ENCODE assay signal across 9 mouse cellular contexts in genomic region chr10:95265576-95265975, GRCm38 (mm10). TPM values are rescaled to one million over a fixed set of nuclear protein-coding genes. Genes with fewer than 3 reads are reported as not detected.
DNase-seq lines count a peak whose midpoint lies in the region; ATAC-seq and TF ChIP-seq lines count a peak whose summit lies in the region.
"Had no signal": no experiment of that assay in that cellular context is flagged by ENCODE, and none has a peak within 500 bp of the region (broad histone marks: within the 10 kb centered on the region; RNA-seq: fewer than 3 reads in every experiment).

No protein-coding gene starts in this region.

- peaks cover 54% of the 10 kb centered on the region for H3K4me1 ChIP-seq in forebrain, embryonic 10.5 days
- H3K4me1 ChIP-seq in forebrain, embryonic 15.5 days, result peaks cover 18% of the 10 kb centered on the region
- peaks cover 4% of the 10 kb centered on the region; the same call in 1 of the 2 replicates for H3K4me1 ChIP-seq in lung, embryonic 14.5 days (ENCODE audit: insufficient read depth)
- H3K4me1 ChIP-seq in forebrain, embryonic 14.5 days (ENCODE audit: control insufficient read depth, insufficient read depth, low read length), result 0 out of 2 replicates have a peak, but pooled peaks cover 3% of the 10 kb centered on the region
- peaks cover 20% of the 10 kb centered on the region for H3K4me1 ChIP-seq in neural tube, embryonic 12.5 days

- H3K4me2 ChIP-seq in forebrain, embryonic 15.5 days (replicated peaks), result no peak overlapping the region
- peak overlapping the region; percentile 71 for H3K4me2 ChIP-seq in lung, embryonic 14.5 days
- H3K4me2 ChIP-seq in forebrain, embryonic 14.5 days (ENCODE audit: low read length), result no peak overlapping the region; the same call in 1 of the 2 replicates
- peak overlapping the region; percentile 71 for H3K4me2 ChIP-seq in neural tube, embryonic 12.5 days (replicated peaks)

- no peak overlapping the region for H3K27ac ChIP-seq in forebrain, embryonic 10.5 days
- H3K27ac ChIP-seq in forebrain, embryonic 15.5 days (replicated peaks), result no peak overlapping the region
- H3K27ac ChIP-seq in lung, embryonic 14.5 days (ENCODE audit: low read depth), result peak overlapping the region; percentile 4; the same call in 1 of the 2 replicates
- H3K27ac ChIP-seq in forebrain, embryonic 14.5 days (ENCODE audit: low read depth, low read length), result no peak overlapping the region
- no peak overlapping the region for H3K27ac ChIP-seq in neural tube, embryonic 12.5 days

- no peak for TF ChIP-seq CTCF in lung, embryonic 14.5 days (IDR thresholded peaks at IDR 0.05; ENCODE audit: low read depth)

- 37% methylated on average over 4 of the region's 4 CpGs for WGBS in forebrain, embryonic 10.5 days
- 67% methylated on average over 4 of the region's 4 CpGs for WGBS in forebrain, embryonic 15.5 days
- 77% methylated on average over 4 of the region's 4 CpGs for WGBS in lung, embryonic 14.5 days
- 67% methylated on average over 4 of the region's 4 CpGs for WGBS in forebrain, embryonic 14.5 days
- 53% methylated on average over 4 of the region's 4 CpGs for WGBS in neural tube, embryonic 12.5 days

- no peak overlapping the region for H3K9ac ChIP-seq in forebrain, embryonic 15.5 days (replicated peaks)
- no peak overlapping the region for H3K9ac ChIP-seq in lung, embryonic 14.5 days
- H3K9ac ChIP-seq in forebrain, embryonic 14.5 days (ENCODE audit: low read length), result peak overlapping the region; percentile 62; the same call in 1 of the 2 replicates
- H3K9ac ChIP-seq in neural tube, embryonic 12.5 days, result no peak overlapping the region

- no peaks in the 10 kb centered on the region for H3K36me3 ChIP-seq in forebrain, embryonic 10.5 days (replicated peaks)
- H3K36me3 ChIP-seq in forebrain, embryonic 15.5 days, result no peaks in the 10 kb centered on the region
- H3K36me3 ChIP-seq in lung, embryonic 14.5 days (ENCODE audit: insufficient read depth), result no peaks in the 10 kb centered on the region
- H3K36me3 ChIP-seq in forebrain, embryonic 14.5 days (ENCODE audit: control insufficient read depth, insufficient read depth, low read length), result no peaks in the 10 kb centered on the region
- H3K36me3 ChIP-seq in neural tube, embryonic 12.5 days, result no peaks in the 10 kb centered on the region

- ATAC-seq in forebrain, embryonic 15.5 days (replicated peaks), result no peak
- no peak for ATAC-seq in lung, embryonic 14.5 days (ENCODE audit: insufficient read depth)
- ATAC-seq in forebrain, embryonic 14.5 days, result no peak
- ATAC-seq in neural tube, embryonic 12.5 days (ENCODE audit: low FRiP score, low read depth), result no peak
- ATAC-seq in activated CD4-positive, CD25-positive, alpha-beta regulatory T cell, adult 4 months, result no peak

- no peak for DNase-seq in forebrain, embryonic 10.5 days (ENCODE audit: extremely low spot score, low spot score)
- DNase-seq in lung, embryonic 14.5 days, result no peak
- DNase-seq in lung, postnatal 10 days, result no peak
- no peak for DNase-seq in forebrain, embryonic 14.5 days (ENCODE audit: low spot score)
- DNase-seq in spleen, postnatal 4 days (ENCODE audit: low spot score in 2 of 2), result no peak
- DNase-seq: kidney, postnatal 25 days had no signal

- H3K4me3 ChIP-seq in forebrain, embryonic 10.5 days, result peak overlapping the region; percentile 54; the same call in 1 of the 2 replicates
- H3K4me3 ChIP-seq in forebrain, embryonic 15.5 days, result no peak overlapping the region
- no peak overlapping the region for H3K4me3 ChIP-seq in lung, embryonic 14.5 days (ENCODE audit: low read depth, low read length)
- no peak overlapping the region for H3K4me3 ChIP-seq in forebrain, embryonic 14.5 days (ENCODE audit: low read depth, low read length)
- H3K4me3 ChIP-seq in neural tube, embryonic 12.5 days, result no peak overlapping the region

- H3K27me3 ChIP-seq in forebrain, embryonic 10.5 days (ENCODE audit: poor library complexity, severe bottlenecking), result peaks cover 49% of the 10 kb centered on the region
- peaks cover 14% of the 10 kb centered on the region for H3K27me3 ChIP-seq in forebrain, embryonic 15.5 days
- no peaks in the 10 kb centered on the region for H3K27me3 ChIP-seq in lung, embryonic 14.5 days (ENCODE audit: insufficient read depth, low read length)
- H3K27me3 ChIP-seq in forebrain, embryonic 14.5 days (replicated peaks; ENCODE audit: control insufficient read depth, insufficient read depth, low read length), result peaks cover 10% of the 10 kb centered on the region; the same call in 1 of the 2 replicates
- peaks cover 26% of the 10 kb centered on the region; the same call in 1 of the 2 replicates for H3K27me3 ChIP-seq in neural tube, embryonic 12.5 days (replicated peaks)

- H3K9me3 ChIP-seq in forebrain, embryonic 10.5 days, result no peaks in the 10 kb centered on the region
- no peaks in the 10 kb centered on the region for H3K9me3 ChIP-seq in forebrain, embryonic 15.5 days
- no peaks in the 10 kb centered on the region for H3K9me3 ChIP-seq in lung, embryonic 14.5 days (ENCODE audit: low read depth, low read length)
- no peaks in the 10 kb centered on the region for H3K9me3 ChIP-seq in forebrain, embryonic 14.5 days (replicated peaks; ENCODE audit: control insufficient read depth, low read length)
- no peaks in the 10 kb centered on the region for H3K9me3 ChIP-seq in neural tube, embryonic 12.5 days

RNA-seq across cellular contexts. Expression of gene Cradd, which starts 58.4 kb away (rescaled TPM):
- 11.6 and 13.2 TPM in 2 replicates for polyA plus RNA-seq in forebrain, embryonic 10.5 days (2016; fragmentation: Nextera tagmentation; extraction: Ambion mirVana)
- polyA plus RNA-seq in forebrain, embryonic 15.5 days (2015; fragmentation: Nextera tagmentation; extraction: Ambion mirVana), result 9.5 and 10.1 TPM in 2 replicates
- polyA plus RNA-seq in lung, embryonic 14.5 days (2014; fragmentation: Nextera tagmentation; extraction: Ambion mirVana), result 15.6 TPM in 2 replicates
- 11.7 and 13.4 TPM in 2 replicates for polyA plus RNA-seq in forebrain, embryonic 14.5 days (2014; fragmentation: Nextera tagmentation; extraction: Ambion mirVana)
- 12.4 and 14.4 TPM in 2 replicates for polyA plus RNA-seq in neural tube, embryonic 12.5 days (2016; fragmentation: Nextera tagmentation; extraction: Ambion mirVana)
- polyA plus RNA-seq in activated CD4-positive, CD25-positive, alpha-beta regulatory T cell, adult 4 months (2017; shearing (Covaris generic)), result 10 to 100 TPM; 31.3 to 34.4 TPM

Comparison
In these comparisons a context has a peak if more than half of its experiments do, and no peak if none do; other contexts are left out.
1. H3K4me2 ChIP-seq: peak in lung, embryonic 14.5 days (single experiment) and neural tube, embryonic 12.5 days (single experiment); none in forebrain, embryonic 15.5 days (single experiment) and forebrain, embryonic 14.5 days (single experiment).